Mouse (Mus musculus): ENCODE data around the gene C2cd5. TPM values are rescaled to one million over a fixed set of nuclear protein-coding genes. Genes with fewer than 3 reads are reported as not detected.
A peak's percentile ranks its signal among the peaks of the same experiment; 100 is the strongest.

Gene C2cd5
- polyA plus RNA-seq, 1 experiment from 2014 or later: 22.4 TPM

- Histone ChIP-seq H3K9me3 (ENCODE audit: control insufficient read depth, low read length) (no peaks in the 10 kb centered on the region), H3K27me3 (ENCODE audit: control insufficient read depth, insufficient read depth, low read length) (no peaks in the 10 kb centered on the region), H3K27ac (replicated peaks in 1 of 2; ENCODE audit: control insufficient read depth in 1 of 2, insufficient read depth in 1 of 2, low read depth in 2 of 2, low read length in 2 of 2) (no peak overlapping the region), H3K9ac (ENCODE audit: low read length) (no peak overlapping the region), H3K4me3 (ENCODE audit: control insufficient read depth in 1 of 2, insufficient read depth in 1 of 2, low read depth in 1 of 2, low read length in 2 of 2) (no peak overlapping the region), H3K36me3 (ENCODE audit: control insufficient read depth, insufficient read depth, low read length) (peaks cover 13% of the 10 kb centered on the region; the same call in 1 of the 2 replicates), H3K4me1 (ENCODE audit: control insufficient read depth in 2 of 2, insufficient read depth in 2 of 2, low read length in 2 of 2) (peaks cover 2 to 12% of the 10 kb centered on the region in 2 experiments; a peak in 3 of 4 replicates), H3K4me2 (ENCODE audit: low read length) (no peak overlapping the region)
- WGBS: 89% methylated on average over 9 of the region's 9 CpGs
- ATAC-seq (ENCODE audit: insufficient number of reproducible peaks, insufficient read depth, low FRiP score, low read depth): no peak
Observed at GRCm38 (mm10) chr6:143066859-143067258, 33.1 kb downstream of the C2cd5 start.

- ATAC-seq (ENCODE audit: insufficient number of reproducible peaks, insufficient read depth, low FRiP score, low read depth): no peak
- no peak overlapping the region for H3K27ac ChIP-seq (replicated peaks in 1 of 2; ENCODE audit: control insufficient read depth in 1 of 2, insufficient read depth in 1 of 2, low read depth in 2 of 2, low read length in 2 of 2)
- 41% methylated on average over 2 of the region's 2 CpGs for WGBS
Observed at GRCm38 (mm10) chr6:143064047-143064446, 35.9 kb downstream of the C2cd5 start.

GRCm38 (mm10) chr6:143057601-143058000, 42.3 kb downstream of the C2cd5 start:
- 87% methylated on average over 5 of the region's 5 CpGs for WGBS
- no peak overlapping the region for H3K4me3 ChIP-seq (ENCODE audit: control insufficient read depth in 1 of 2, insufficient read depth in 1 of 2, low read depth in 1 of 2, low read length in 2 of 2)
- peaks cover 13% of the 10 kb centered on the region; the same call in 1 of the 2 replicates for H3K36me3 ChIP-seq (ENCODE audit: control insufficient read depth, insufficient read depth, low read length)
- no peaks in the 10 kb centered on the region for H3K9me3 ChIP-seq (ENCODE audit: control insufficient read depth, low read length)
- H3K27ac ChIP-seq (replicated peaks in 1 of 2; ENCODE audit: control insufficient read depth in 1 of 2, insufficient read depth in 1 of 2, low read depth in 2 of 2, low read length in 2 of 2): no peak overlapping the region
- H3K9ac ChIP-seq (ENCODE audit: low read length): no peak overlapping the region
- no peaks in the 10 kb centered on the region for H3K27me3 ChIP-seq (ENCODE audit: control insufficient read depth, insufficient read depth, low read length)
- no peaks in the 10 kb centered on the region for H3K4me1 ChIP-seq (ENCODE audit: control insufficient read depth in 2 of 2, insufficient read depth in 2 of 2, low read length in 2 of 2)
- H3K4me2 ChIP-seq (ENCODE audit: low read length): no peak overlapping the region
- ATAC-seq (ENCODE audit: insufficient number of reproducible peaks, insufficient read depth, low FRiP score, low read depth): no peak

More at GRCm38 (mm10) chr6:143064047-143064446, 35.9 kb downstream of the C2cd5 start:
- Histone ChIP-seq H3K27me3 (ENCODE audit: control insufficient read depth, insufficient read depth, low read length) (no peaks in the 10 kb centered on the region), H3K36me3 (ENCODE audit: control insufficient read depth, insufficient read depth, low read length) (peaks cover 12% of the 10 kb centered on the region; the same call in 1 of the 2 replicates), H3K4me2 (ENCODE audit: low read length) (no peak overlapping the region), H3K4me1 (ENCODE audit: control insufficient read depth in 2 of 2, insufficient read depth in 2 of 2, low read length in 2 of 2) (peaks cover 2 to 12% of the 10 kb centered on the region in 2 experiments; a peak in 3 of 4 replicates), H3K9me3 (ENCODE audit: control insufficient read depth, low read length) (no peaks in the 10 kb centered on the region), H3K9ac (ENCODE audit: low read length) (no peak overlapping the region), H3K4me3 (ENCODE audit: control insufficient read depth in 1 of 2, insufficient read depth in 1 of 2, low read depth in 1 of 2, low read length in 2 of 2) (no peak overlapping the region)

- no peak for ATAC-seq (ENCODE audit: insufficient number of reproducible peaks, insufficient read depth, low FRiP score, low read depth)
- Histone ChIP-seq H3K9me3 (ENCODE audit: control insufficient read depth, low read length) (no peaks in the 10 kb centered on the region), H3K36me3 (ENCODE audit: control insufficient read depth, insufficient read depth, low read length) (peaks cover 16% of the 10 kb centered on the region; the same call in 1 of the 2 replicates), H3K27me3 (ENCODE audit: control insufficient read depth, insufficient read depth, low read length) (no peaks in the 10 kb centered on the region), H3K27ac (replicated peaks in 1 of 2; ENCODE audit: control insufficient read depth in 1 of 2, insufficient read depth in 1 of 2, low read depth in 2 of 2, low read length in 2 of 2) (no peak overlapping the region), H3K4me3 (ENCODE audit: control insufficient read depth in 1 of 2, insufficient read depth in 1 of 2, low read depth in 1 of 2, low read length in 2 of 2) (no peak overlapping the region), H3K4me2 (ENCODE audit: low read length) (no peak overlapping the region), H3K4me1 (ENCODE audit: control insufficient read depth in 2 of 2, insufficient read depth in 2 of 2, low read length in 2 of 2) (peaks cover 2 to 5% of the 10 kb centered on the region in 2 experiments; a peak in 1 of 4 replicates), H3K9ac (ENCODE audit: low read length) (no peak overlapping the region)
- 86% methylated on average over 5 of the region's 5 CpGs for WGBS
Observed at GRCm38 (mm10) chr6:143051566-143051965, 48.4 kb downstream of the C2cd5 start.

- Histone ChIP-seq H3K9ac (ENCODE audit: low read length) (no peak overlapping the region), H3K4me1 (ENCODE audit: control insufficient read depth in 2 of 2, insufficient read depth in 2 of 2, low read length in 2 of 2) (peaks cover 2 to 5% of the 10 kb centered on the region in 2 experiments; a peak in 1 of 4 replicates), H3K27ac (replicated peaks in 1 of 2; ENCODE audit: control insufficient read depth in 1 of 2, insufficient read depth in 1 of 2, low read depth in 2 of 2, low read length in 2 of 2) (peak overlapping the region; percentile 1 to 64; a peak in 3 of 4 replicates), H3K4me2 (ENCODE audit: low read length) (no peak overlapping the region), H3K9me3 (ENCODE audit: control insufficient read depth, low read length) (no peaks in the 10 kb centered on the region), H3K27me3 (ENCODE audit: control insufficient read depth, insufficient read depth, low read length) (no peaks in the 10 kb centered on the region), H3K4me3 (ENCODE audit: control insufficient read depth in 1 of 2, insufficient read depth in 1 of 2, low read depth in 1 of 2, low read length in 2 of 2) (no peak overlapping the region), H3K36me3 (ENCODE audit: control insufficient read depth, insufficient read depth, low read length) (peaks cover 18% of the 10 kb centered on the region; the same call in 1 of the 2 replicates)
- 65% methylated on average over 11 of the region's 11 CpGs for WGBS
- ATAC-seq (ENCODE audit: insufficient number of reproducible peaks, insufficient read depth, low FRiP score, low read depth): no peak
Observed at GRCm38 (mm10) chr6:143049791-143050555, 50.0 kb downstream of the C2cd5 start.

- no peak for ATAC-seq (ENCODE audit: insufficient number of reproducible peaks, insufficient read depth, low FRiP score, low read depth)
- H3K9ac ChIP-seq (ENCODE audit: low read length): no peak overlapping the region
- H3K27me3 ChIP-seq (ENCODE audit: control insufficient read depth, insufficient read depth, low read length): no peaks in the 10 kb centered on the region
- H3K4me3 ChIP-seq (ENCODE audit: control insufficient read depth in 1 of 2, insufficient read depth in 1 of 2, low read depth in 1 of 2, low read length in 2 of 2): no peak overlapping the region
- H3K36me3 ChIP-seq (ENCODE audit: control insufficient read depth, insufficient read depth, low read length): peaks cover 22% of the 10 kb centered on the region; the same call in 1 of the 2 replicates
- peaks cover 2 to 5% of the 10 kb centered on the region in 2 experiments; a peak in 1 of 4 replicates for H3K4me1 ChIP-seq (ENCODE audit: control insufficient read depth in 2 of 2, insufficient read depth in 2 of 2, low read length in 2 of 2)
- 90% methylated on average over 2 of the region's 2 CpGs for WGBS
- H3K27ac ChIP-seq (replicated peaks in 1 of 2; ENCODE audit: control insufficient read depth in 1 of 2, insufficient read depth in 1 of 2, low read depth in 2 of 2, low read length in 2 of 2): no peak overlapping the region
- no peaks in the 10 kb centered on the region for H3K9me3 ChIP-seq (ENCODE audit: control insufficient read depth, low read length)
- H3K4me2 ChIP-seq (ENCODE audit: low read length): no peak overlapping the region
Observed at GRCm38 (mm10) chr6:143049117-143049516, 50.8 kb downstream of the C2cd5 start.

GRCm38 (mm10) chr6:143047538-143048258, 52.2 kb downstream of the C2cd5 start:
- Histone ChIP-seq H3K27ac (replicated peaks in 1 of 2; ENCODE audit: control insufficient read depth in 1 of 2, insufficient read depth in 1 of 2, low read depth in 2 of 2, low read length in 2 of 2) (no peak overlapping the region), H3K36me3 (ENCODE audit: control insufficient read depth, insufficient read depth, low read length) (peaks cover 22% of the 10 kb centered on the region; the same call in 1 of the 2 replicates), H3K9me3 (ENCODE audit: control insufficient read depth, low read length) (no peaks in the 10 kb centered on the region), H3K27me3 (ENCODE audit: control insufficient read depth, insufficient read depth, low read length) (no peaks in the 10 kb centered on the region), H3K4me1 (ENCODE audit: control insufficient read depth in 2 of 2, insufficient read depth in 2 of 2, low read length in 2 of 2) (peaks cover 2 to 5% of the 10 kb centered on the region in 2 experiments; a peak in 1 of 4 replicates), H3K4me3 (ENCODE audit: control insufficient read depth in 1 of 2, insufficient read depth in 1 of 2, low read depth in 1 of 2, low read length in 2 of 2) (no peak overlapping the region), H3K4me2 (ENCODE audit: low read length) (no peak overlapping the region), H3K9ac (ENCODE audit: low read length) (no peak overlapping the region)
- no peak for ATAC-seq (ENCODE audit: insufficient number of reproducible peaks, insufficient read depth, low FRiP score, low read depth)
- 78% methylated on average over 15 of the region's 15 CpGs for WGBS

All from heart, embryonic 14.5 days (tissue).